Mouse (Mus musculus) embryonic facial prominence, embryonic 14.5 days (tissue): ENCODE measurements at regions not wholly inside any gene's neighbourhood (a gene's known extent, or its start where the extent isn't known, plus 50 kb on each side); places are given as distances from the start of the nearest gene placed in this dataset.

ENCODE experiments used
- ATAC-seq: fragments of 200-750 bp; cut with Nextera tagmentation; 2 replicates; pipeline ENCODE4 v1.8.0; 2017; ENCODE audit warnings: low read depth, moderate number of reproducible peaks, moderate TSS enrichment
- DNase-seq: peaks from one replicate; pipeline ENCODE4 v3.0.0-alpha.2; 2015; ENCODE audit warnings: low spot score
- H3K27ac ChIP-seq: fragments of 300-500 bp; sonication (generic); replicated peaks from 2 replicates; pipeline ENCODE4 v1.5.1; 2014; ENCODE audit warnings: low read depth, mild to moderate bottlenecking, low read length, moderate library complexity
- H3K27me3 ChIP-seq: fragments of 300-500 bp; sonication (generic); replicated peaks from 2 replicates; pipeline ENCODE4 v1.6.1; 2014; ENCODE audit warnings: low read length; ENCODE audit not compliant: control insufficient read depth, insufficient read depth
- H3K36me3 ChIP-seq: fragments of 300-500 bp; sonication (generic); 2 replicates; pipeline ENCODE4 v1.6.1; 2014; ENCODE audit warnings: low read length, mixed read lengths; ENCODE audit not compliant: control insufficient read depth, insufficient read depth
- H3K4me1 ChIP-seq: fragments of 300-500 bp; sonication (generic); 2 replicates; pipeline ENCODE4 v1.6.1; 2014; ENCODE audit warnings: antibody characterized with exemption, low read length; ENCODE audit not compliant: control insufficient read depth, insufficient read depth
- H3K4me2 ChIP-seq: fragments of 300-500 bp; sonication (generic); 2 replicates; pipeline ENCODE4 v1.6.1; 2014; ENCODE audit warnings: low read depth, mild to moderate bottlenecking, low read length, moderate library complexity, mixed read lengths
- H3K4me3 ChIP-seq: fragments of 300-500 bp; sonication (generic); 2 replicates; pipeline ENCODE4 v1.5.1; 2014; ENCODE audit warnings: low read depth, mild to moderate bottlenecking, low read length
- H3K9ac ChIP-seq: fragments of 300-500 bp; sonication (generic); 2 replicates; pipeline ENCODE4 v1.6.1; 2014; ENCODE audit warnings: low read depth, mild to moderate bottlenecking, low read length, moderate library complexity, mixed read lengths
- H3K9me3 ChIP-seq: fragments of 300-500 bp; sonication (generic); 2 replicates; pipeline ENCODE4 v1.6.1; 2016; ENCODE audit warnings: low read length; ENCODE audit not compliant: control insufficient read depth
- WGBS: fragments of 180-500 bp; shearing (Covaris S2); extraction: QIAGEN DNeasy Blood & Tissue Kit; methylation state at CpG from one replicate; pipeline ENCODE4 v1.1.7; 2014; 5-methylcytosine and 5-hydroxymethylcytosine counted together

- peak; percentile 43 for DNase-seq
- H3K4me3 ChIP-seq, result no peak overlapping the region
- no peaks in the 10 kb centered on the region for H3K36me3 ChIP-seq
- WGBS, result 50% methylated on average over 3 of the region's 3 CpGs
- H3K27ac ChIP-seq, result no peak overlapping the region
- H3K4me2 ChIP-seq, result no peak overlapping the region
- H3K4me1 ChIP-seq, result peaks cover 16% of the 10 kb centered on the region
- no peaks in the 10 kb centered on the region for H3K27me3 ChIP-seq
- ATAC-seq, result no peak
- no peaks in the 10 kb centered on the region for H3K9me3 ChIP-seq
- H3K9ac ChIP-seq, result no peak overlapping the region
These were observed 585.6 kb upstream of the N6amt1 start for GRCm38 (mm10) chr16:86768355-86768754.

DNA sequence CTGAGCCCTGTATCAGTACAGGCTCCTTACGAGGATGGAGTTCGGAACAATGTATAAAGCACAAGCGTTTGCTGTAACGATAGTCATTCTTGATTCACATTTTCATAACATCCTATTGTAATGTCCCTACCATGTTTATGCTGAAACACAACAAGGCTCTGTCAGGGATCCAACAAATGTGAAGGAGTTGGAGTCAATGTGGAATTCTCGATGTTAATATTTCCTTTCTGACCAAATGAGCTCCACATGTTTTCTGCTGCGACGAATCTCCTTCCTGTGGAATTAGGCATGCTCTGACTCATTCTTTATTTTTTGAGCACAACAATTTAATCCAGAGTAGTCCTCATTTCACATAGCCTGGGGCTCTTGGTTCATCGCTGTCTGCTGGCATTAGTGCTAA lies 588.0 kb upstream of the N6amt1 start:
- Histone ChIP-seq H3K9ac (no peak overlapping the region), H3K36me3 (no peaks in the 10 kb centered on the region), H3K4me2 (no peak overlapping the region), H3K4me1 (peaks cover 16% of the 10 kb centered on the region), H3K9me3 (no peaks in the 10 kb centered on the region), H3K4me3 (no peak overlapping the region), H3K27me3 (no peaks in the 10 kb centered on the region), H3K27ac (peak overlapping the region; percentile 57)
- ATAC-seq, result peak; percentile 62
- WGBS, result 33% methylated on average over 8 of the region's 8 CpGs
- peak; percentile 92 for DNase-seq

- no peak overlapping the region for H3K9ac ChIP-seq
- H3K27me3 ChIP-seq, result no peaks in the 10 kb centered on the region
- H3K36me3 ChIP-seq, result no peaks in the 10 kb centered on the region
- ATAC-seq, result peak; percentile 50
- no peaks in the 10 kb centered on the region for H3K9me3 ChIP-seq
- H3K4me2 ChIP-seq, result no peak overlapping the region
- H3K4me1 ChIP-seq, result 0 out of 2 replicates have a peak, but pooled peaks cover 3% of the 10 kb centered on the region
- DNase-seq, result peak; percentile 75
- no peak overlapping the region for H3K27ac ChIP-seq
- H3K4me3 ChIP-seq, result no peak overlapping the region
- WGBS, result 44% methylated on average over 5 of the region's 5 CpGs
These were observed 612.7 kb upstream of the N6amt1 start for GRCm38 (mm10) chr16:86741236-86741635.

DNA sequence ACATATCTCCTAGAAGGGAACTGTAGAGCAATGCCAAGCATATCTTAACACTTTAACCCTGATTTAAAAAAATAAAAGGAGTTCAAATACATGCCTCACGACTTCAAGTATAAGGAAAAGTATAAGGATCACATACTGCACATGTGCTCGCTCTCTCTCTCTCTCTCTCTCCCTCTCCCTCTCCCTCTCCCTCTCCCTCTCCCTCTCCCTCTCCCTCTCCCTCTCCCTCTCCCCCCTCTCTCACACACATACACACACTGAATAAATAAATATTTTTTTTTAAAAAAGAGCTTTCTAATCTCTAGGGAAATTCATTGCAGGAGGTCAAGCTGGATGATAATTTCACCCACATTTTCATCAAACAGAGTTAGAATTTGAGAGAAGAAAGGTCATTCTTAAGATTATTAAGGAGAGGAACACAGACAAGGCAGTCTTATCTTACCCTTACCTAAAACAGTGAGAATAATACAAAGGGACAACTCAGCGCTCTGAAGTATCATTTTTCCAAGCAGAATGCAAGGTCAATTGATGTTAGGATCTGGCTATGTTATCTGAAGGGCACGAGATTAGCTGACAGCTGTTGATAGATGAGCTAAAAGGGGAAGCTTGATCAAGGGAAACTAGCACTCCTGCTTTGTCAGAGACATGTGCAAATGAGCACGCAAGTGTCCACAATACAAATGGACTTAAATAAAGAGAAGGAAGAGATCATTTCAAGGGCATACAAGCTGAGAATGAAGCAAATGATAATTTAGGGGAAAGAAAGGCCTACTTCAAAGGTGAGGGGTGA lies 634.8 kb upstream of the N6amt1 start:
- H3K27ac ChIP-seq, result no peak overlapping the region
- ATAC-seq (no peak), DNase-seq (no peak)
- WGBS, result 38% methylated on average over 5 of the region's 5 CpGs
- H3K4me1 ChIP-seq, result no peaks in the 10 kb centered on the region
- no peaks in the 10 kb centered on the region for H3K9me3 ChIP-seq
- H3K4me2 ChIP-seq, result no peak overlapping the region
- H3K9ac ChIP-seq, result no peak overlapping the region
- no peak overlapping the region for H3K4me3 ChIP-seq
- H3K27me3 ChIP-seq, result no peaks in the 10 kb centered on the region
- H3K36me3 ChIP-seq, result no peaks in the 10 kb centered on the region

GRCm38 (mm10) chr16:86718353-86718752 lies 635.6 kb upstream of the N6amt1 start:
- Histone ChIP-seq H3K9me3 (no peaks in the 10 kb centered on the region), H3K4me1 (no peaks in the 10 kb centered on the region), H3K9ac (no peak overlapping the region), H3K4me3 (no peak overlapping the region), H3K27ac (no peak overlapping the region), H3K4me2 (no peak overlapping the region), H3K27me3 (no peaks in the 10 kb centered on the region), H3K36me3 (no peaks in the 10 kb centered on the region)
- ATAC-seq, result no peak
- WGBS, result 83% methylated on average over 7 of the region's 7 CpGs
- DNase-seq, result no peak

DNA sequence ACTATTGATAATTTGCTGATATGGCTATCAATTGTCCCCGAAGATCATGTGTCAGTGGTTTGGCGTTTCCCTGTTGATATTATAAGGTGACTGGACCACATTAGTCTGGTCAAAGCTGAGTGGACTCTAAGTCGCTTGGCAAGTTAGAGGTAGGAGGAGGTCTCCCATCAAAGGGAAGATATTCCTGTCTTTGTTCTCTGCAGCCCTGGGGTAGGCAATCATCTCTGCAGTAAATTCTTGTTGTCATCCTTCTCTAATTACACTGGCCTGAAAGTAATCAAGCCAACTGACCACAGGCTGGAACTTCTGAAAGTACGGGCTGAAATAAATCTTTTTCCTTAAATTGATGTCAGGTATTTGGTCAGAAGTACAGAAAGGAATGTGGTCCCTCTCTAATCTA lies 652.3 kb upstream of the N6amt1 start:
- no peaks in the 10 kb centered on the region for H3K9me3 ChIP-seq
- 42% methylated on average over 4 of the region's 4 CpGs for WGBS
- ATAC-seq, result no peak
- no peak overlapping the region for H3K4me2 ChIP-seq
- no peak overlapping the region for H3K4me3 ChIP-seq
- H3K9ac ChIP-seq, result no peak overlapping the region
- H3K27me3 ChIP-seq, result no peaks in the 10 kb centered on the region
- DNase-seq, result no peak
- no peaks in the 10 kb centered on the region for H3K36me3 ChIP-seq
- H3K27ac ChIP-seq, result no peak overlapping the region
- H3K4me1 ChIP-seq, result no peaks in the 10 kb centered on the region

DNA sequence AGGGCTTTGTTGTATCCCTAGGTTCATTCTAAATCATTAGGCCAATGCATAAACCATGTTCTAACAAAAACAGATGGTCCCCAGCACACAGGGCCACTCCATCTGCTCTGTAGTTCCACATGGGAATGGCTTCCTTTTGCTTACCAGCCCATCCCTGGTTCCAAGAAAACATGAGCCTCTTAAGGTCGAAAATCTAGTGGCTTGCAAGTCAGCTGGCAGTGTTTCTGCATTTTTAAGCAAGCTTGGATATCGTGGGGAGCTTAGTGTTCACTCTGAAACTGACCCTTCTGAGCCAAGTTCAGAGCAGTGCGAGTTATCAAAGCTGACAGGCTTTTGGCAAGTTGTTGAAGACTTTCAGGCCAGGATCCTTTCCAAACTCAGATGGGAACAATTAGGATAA lies 659.5 kb upstream of the N6amt1 start:
- Histone ChIP-seq H3K9me3 (no peaks in the 10 kb centered on the region), H3K4me2 (no peak overlapping the region), H3K4me3 (no peak overlapping the region), H3K9ac (no peak overlapping the region), H3K36me3 (no peaks in the 10 kb centered on the region), H3K4me1 (no peaks in the 10 kb centered on the region), H3K27me3 (no peaks in the 10 kb centered on the region), H3K27ac (0 out of 2 replicates have a peak overlapping the region, but pooled peaks have one; percentile 16)
- peak; percentile 72 for ATAC-seq
- peak; percentile 96 for DNase-seq
- 23% methylated on average over 3 of the region's 3 CpGs for WGBS

DNA sequence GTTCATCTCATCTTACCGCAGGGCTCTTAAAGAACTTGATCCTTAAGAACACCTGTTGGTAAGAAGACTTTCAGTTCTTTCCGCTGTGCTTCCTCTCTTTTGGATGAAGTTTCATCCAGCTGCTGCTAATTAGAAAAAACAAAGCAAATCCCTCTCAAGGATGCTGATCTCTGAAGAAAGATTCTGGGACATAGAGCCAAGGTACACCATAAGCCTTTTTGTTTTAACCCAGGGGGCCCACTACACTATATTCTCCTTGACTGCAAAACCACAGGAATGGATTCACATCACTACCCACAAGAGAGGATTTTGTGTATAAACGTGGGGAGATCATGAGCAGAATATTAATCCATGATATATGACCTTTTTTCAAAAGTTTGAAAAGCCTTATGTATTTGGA lies 694.8 kb upstream of the N6amt1 start:
- Histone ChIP-seq H3K9ac (no peak overlapping the region), H3K4me2 (no peak overlapping the region), H3K27ac (no peak overlapping the region), H3K36me3 (no peaks in the 10 kb centered on the region), H3K4me3 (no peak overlapping the region), H3K9me3 (no peaks in the 10 kb centered on the region; the same call in 1 of the 2 replicates), H3K27me3 (no peaks in the 10 kb centered on the region), H3K4me1 (peaks cover 4% of the 10 kb centered on the region; the same call in 1 of the 2 replicates)
- DNase-seq (peak; percentile 84), ATAC-seq (peak; percentile 81)
- WGBS, result 30% methylated on average over 3 of the region's 3 CpGs

DNA sequence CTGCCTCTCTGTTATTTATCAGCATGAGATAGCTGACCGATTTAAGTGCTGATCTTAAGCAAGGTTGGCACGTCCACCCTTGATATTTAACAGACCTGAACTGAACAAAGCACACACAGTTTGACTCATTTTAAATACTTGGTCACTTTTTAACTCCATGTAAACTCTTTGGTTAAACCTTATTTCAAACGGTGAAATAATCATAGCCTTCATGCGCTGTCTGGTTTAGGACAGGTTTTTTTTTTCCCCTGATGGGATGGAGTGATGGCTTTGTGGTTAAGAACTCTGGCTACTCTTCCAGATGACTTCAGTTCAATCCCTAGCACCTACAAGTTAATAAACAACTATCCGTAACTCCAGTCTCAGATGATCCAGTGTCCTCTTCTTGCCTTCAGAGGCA lies 706.7 kb upstream of the N6amt1 start:
- H3K4me1 ChIP-seq, result no peaks in the 10 kb centered on the region
- H3K27ac ChIP-seq, result no peak overlapping the region
- H3K27me3 ChIP-seq, result no peaks in the 10 kb centered on the region
- H3K9me3 ChIP-seq, result no peaks in the 10 kb centered on the region
- ATAC-seq (no peak), DNase-seq (no peak)
- H3K9ac ChIP-seq, result no peak overlapping the region
- H3K4me3 ChIP-seq, result no peak overlapping the region
- H3K4me2 ChIP-seq, result no peak overlapping the region
- 77% methylated on average over 5 of the region's 5 CpGs for WGBS
- no peaks in the 10 kb centered on the region for H3K36me3 ChIP-seq
